Mouse (Mus musculus) embryonic facial prominence, embryonic 11.5 days (tissue): ENCODE measurements around the gene Mmel1. TPM values are rescaled to one million over a fixed set of nuclear protein-coding genes. Genes with fewer than 3 reads are reported as not detected.

Experiments
- ATAC-seq: fragments of 200-750 bp; cut with Nextera tagmentation; replicated peaks from 2 replicates; pipeline ENCODE4 v1.8.0; 2017; ENCODE audit warnings: low read depth; ENCODE audit not compliant: insufficient number of reproducible peaks, low FRiP score, low TSS enrichment
- DNase-seq: peaks from one replicate; pipeline ENCODE4 v3.0.0-alpha.2; 2015; ENCODE audit warnings: low spot score
- H3K27ac ChIP-seq: fragments of 300-500 bp; sonication (generic); replicated peaks from 2 replicates; pipeline ENCODE4 v1.5.1; 2014; ENCODE audit warnings: mild to moderate bottlenecking, low read depth, low read length, control low read depth
- H3K27me3 ChIP-seq: fragments of 300-500 bp; sonication (generic); 2 replicates; pipeline ENCODE4 v1.6.1; 2014; ENCODE audit warnings: mild to moderate bottlenecking, low read length, moderate library complexity, mixed read lengths; ENCODE audit not compliant: control insufficient read depth, insufficient read depth
- H3K36me3 ChIP-seq: fragments of 300-500 bp; sonication (generic); replicated peaks from 2 replicates; pipeline ENCODE4 v1.6.1; 2014; ENCODE audit warnings: low read depth, mild to moderate bottlenecking, low read length, moderate library complexity, mixed read lengths; ENCODE audit not compliant: control insufficient read depth, insufficient read depth
- H3K4me1 ChIP-seq: fragments of 300-500 bp; sonication (generic); 2 replicates; pipeline ENCODE4 v1.6.1; 2014; ENCODE audit warnings: low read length, mixed read lengths; ENCODE audit not compliant: control insufficient read depth, insufficient read depth
- H3K4me2 ChIP-seq: fragments of 300-500 bp; sonication (generic); 2 replicates; pipeline ENCODE4 v1.6.1; 2014; ENCODE audit warnings: low read depth, mild to moderate bottlenecking, control low read depth, low read length, moderate library complexity
- H3K4me3 ChIP-seq: fragments of 300-500 bp; sonication (generic); 2 replicates; pipeline ENCODE4 v1.5.1; 2014; ENCODE audit warnings: low read depth, low read length, control low read depth
- H3K9ac ChIP-seq: fragments of 300-500 bp; sonication (generic); replicated peaks from 2 replicates; pipeline ENCODE4 v1.6.1; 2014; ENCODE audit warnings: mild to moderate bottlenecking, control low read depth, low read length
- H3K9me3 ChIP-seq: fragments of 300-500 bp; sonication (generic); replicated peaks from 2 replicates; pipeline ENCODE4 v1.6.1; 2016; ENCODE audit warnings: mild to moderate bottlenecking, low read length, inconsistent platforms, mixed read lengths; ENCODE audit not compliant: control insufficient read depth
- WGBS: fragments of 180-500 bp; shearing (Covaris S2); extraction: QIAGEN DNeasy Blood & Tissue Kit; methylation state at CpG from one replicate; pipeline ENCODE4 v1.1.7; 2014; 5-methylcytosine and 5-hydroxymethylcytosine counted together
- polyA plus RNA-seq: library from polyadenylated mRNA; unstranded; fragments of >200 nt; fragmentation: Nextera tagmentation; extraction: Ambion mirVana; gene quantifications from 2 replicates; pipeline ENCODE4 v1.2.1, GENCODE M21; 2014

Gene Mmel1
- polyA plus RNA-seq = 0.28 and 0.54 TPM in 2 replicates

DNA sequence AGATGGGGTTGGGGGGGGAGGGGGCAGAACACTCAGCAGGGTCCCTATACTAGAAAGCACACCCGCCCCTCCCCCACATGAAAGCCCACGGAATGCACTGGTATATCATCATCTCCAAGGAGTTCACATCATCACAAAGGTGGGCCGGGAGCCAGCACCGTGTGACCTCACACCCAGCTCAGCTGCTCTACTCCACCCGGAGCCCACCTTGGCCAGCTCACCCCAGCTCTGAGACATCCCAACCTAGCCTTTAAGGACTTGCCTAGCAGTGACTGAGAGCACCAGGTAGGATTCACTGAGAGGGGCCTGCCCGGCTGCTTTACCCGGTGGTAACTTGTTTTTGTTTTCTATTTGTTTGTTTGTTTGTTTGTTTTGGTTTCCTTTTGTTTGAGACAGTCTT is at the start of gene Mmel1:
Gene Mmel1 (plus strand): TSS at position 146 of the 400 bp plus-strand sequence.
- H3K9me3 ChIP-seq = no peaks in the 10 kb centered on the region
- H3K9ac ChIP-seq = no peak within 1 kb of the TSS
- no peak within 1 kb of the TSS for H3K27ac ChIP-seq
- no peak within 1 kb of the TSS for H3K4me3 ChIP-seq
- no peak for DNase-seq
- H3K27me3 ChIP-seq = no peaks in the 10 kb centered on the region
- WGBS = 94% methylated on average over 7 of the region's 7 CpGs
- H3K36me3 ChIP-seq = no peaks in the 10 kb centered on the region
- no peak within 1 kb of the TSS for H3K4me2 ChIP-seq
- H3K4me1 ChIP-seq = no peaks in the 10 kb centered on the region; the same call in 1 of the 2 replicates
- no peak for ATAC-seq

DNA sequence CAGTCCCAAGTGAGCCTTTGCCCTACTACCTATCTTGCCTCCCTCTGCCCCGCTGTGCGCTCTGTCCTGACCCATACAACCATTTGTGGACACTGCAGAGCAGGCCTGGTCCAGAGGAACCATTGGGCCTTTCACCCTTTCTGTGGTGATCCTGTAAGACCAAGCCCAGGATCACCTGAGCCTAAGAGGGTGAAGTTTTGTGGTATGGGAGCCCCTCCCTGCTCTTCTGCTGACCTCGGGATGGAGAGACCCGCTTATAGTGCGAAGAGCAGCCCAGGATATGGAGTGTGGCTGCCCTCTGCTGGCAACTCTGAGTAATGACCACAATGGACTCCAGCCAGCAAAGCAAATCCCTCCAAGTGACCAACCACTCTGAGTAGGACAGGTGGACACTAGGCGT is 43.7 kb upstream of the Mmel1 start:
- ATAC-seq (peak; percentile 35; the same call in 1 of the 2 replicates), DNase-seq (peak; percentile 83)
- Histone ChIP-seq H3K9me3 (no peaks in the 10 kb centered on the region), H3K9ac (no peak overlapping the region), H3K4me1 (no peaks in the 10 kb centered on the region; the same call in 1 of the 2 replicates), H3K27ac (no peak overlapping the region), H3K4me2 (no peak overlapping the region), H3K36me3 (no peaks in the 10 kb centered on the region), H3K27me3 (no peaks in the 10 kb centered on the region), H3K4me3 (no peak overlapping the region)
- 28% methylated on average over 6 of the region's 6 CpGs for WGBS

DNA sequence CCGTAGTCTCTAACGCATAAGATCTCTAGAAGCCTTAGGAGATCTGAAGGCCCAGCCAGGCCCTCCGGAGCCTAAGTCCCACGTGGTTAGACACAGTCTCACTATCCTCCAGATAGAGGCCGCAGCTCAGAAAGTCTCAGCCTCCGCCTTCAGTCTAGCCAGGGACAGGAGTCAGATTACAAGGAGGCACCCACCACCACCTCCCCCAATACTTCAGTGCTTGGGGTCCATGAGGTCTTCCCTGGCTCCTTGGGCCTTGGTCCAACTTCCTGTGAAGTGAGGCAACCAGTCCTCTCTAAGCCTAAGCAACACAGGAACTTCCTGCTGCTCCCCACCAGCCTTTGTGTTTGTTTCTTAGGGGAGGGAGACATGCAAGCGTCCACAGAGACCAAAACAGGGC is 43.2 kb upstream of the Mmel1 start:
- Histone ChIP-seq H3K9me3 (no peaks in the 10 kb centered on the region), H3K36me3 (no peaks in the 10 kb centered on the region), H3K9ac (0 out of 2 replicates have a peak overlapping the region, but pooled peaks have one; percentile 7), H3K4me1 (no peaks in the 10 kb centered on the region; the same call in 1 of the 2 replicates), H3K4me3 (no peak overlapping the region), H3K27me3 (no peaks in the 10 kb centered on the region), H3K27ac (no peak overlapping the region), H3K4me2 (no peak overlapping the region)
- no peak for DNase-seq
- 56% methylated on average over 7 of the region's 7 CpGs for WGBS
- 0 out of 2 replicates have a peak, but pooled peaks have one; percentile 25 for ATAC-seq

DNA sequence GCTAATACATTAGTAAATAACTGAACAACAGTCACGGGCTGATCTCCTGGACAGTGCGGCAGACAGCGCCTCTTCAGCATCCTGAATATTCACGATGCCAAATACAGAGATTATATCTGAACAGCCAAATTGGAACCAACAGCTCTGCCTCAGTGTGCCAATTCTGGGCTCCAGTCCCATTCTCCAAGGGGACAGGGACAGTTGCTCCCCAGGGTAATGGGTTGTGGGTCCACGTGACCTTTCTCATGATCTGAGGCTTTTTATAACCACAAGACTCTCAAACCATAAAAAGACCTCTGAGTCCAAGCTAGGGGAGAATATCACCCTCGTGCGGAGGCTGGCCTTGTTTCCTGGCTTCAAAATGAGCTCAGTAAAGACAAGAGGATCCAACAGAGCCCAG is 42.2 kb upstream of the Mmel1 start:
- H3K4me2 ChIP-seq = no peak overlapping the region
- ATAC-seq (no peak), DNase-seq (no peak)
- 90% methylated on average over 7 of the region's 7 CpGs for WGBS
- no peak overlapping the region for H3K27ac ChIP-seq
- no peak overlapping the region for H3K9ac ChIP-seq
- H3K36me3 ChIP-seq = no peaks in the 10 kb centered on the region
- no peaks in the 10 kb centered on the region for H3K9me3 ChIP-seq
- H3K4me3 ChIP-seq = no peak overlapping the region
- H3K27me3 ChIP-seq = no peaks in the 10 kb centered on the region
- H3K4me1 ChIP-seq = no peaks in the 10 kb centered on the region; the same call in 1 of the 2 replicates

DNA sequence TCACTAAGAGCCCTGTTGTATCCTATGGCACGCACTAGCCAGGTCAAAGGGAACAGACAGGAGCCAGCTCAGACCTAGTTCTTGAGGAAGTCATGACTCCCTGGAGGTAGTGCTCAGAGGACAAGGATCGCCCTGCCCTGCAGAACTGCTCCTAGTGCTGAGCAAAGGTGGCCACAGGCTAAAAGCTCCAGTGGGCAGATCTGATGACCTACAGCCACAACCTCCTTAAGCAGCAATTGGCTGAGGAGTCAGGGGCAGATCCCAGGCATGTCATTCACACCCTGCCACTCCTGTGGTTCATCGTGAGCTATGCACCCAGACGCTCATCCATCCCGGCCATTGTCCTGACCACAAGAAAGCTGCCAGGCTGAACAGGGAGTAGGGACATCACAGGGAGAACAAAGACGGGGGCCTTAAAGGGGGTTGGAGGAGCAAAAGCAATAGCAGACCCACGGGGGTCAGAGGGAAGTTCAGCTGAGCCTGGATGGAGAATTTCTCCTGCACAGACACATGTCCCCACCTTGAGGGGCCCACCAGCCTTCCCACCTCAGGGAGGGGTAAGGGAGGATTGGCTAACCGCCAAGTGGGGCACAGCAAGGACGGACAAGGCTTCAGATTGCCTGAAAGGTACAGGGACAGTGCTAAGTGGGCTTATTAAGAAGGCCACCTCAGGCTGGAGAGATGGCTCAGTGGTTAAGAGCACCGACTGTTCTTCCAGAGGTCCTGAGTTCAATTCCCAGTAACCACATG is 41.3 kb upstream of the Mmel1 start:
- ATAC-seq (no peak), DNase-seq (no peak)
- H3K4me1 ChIP-seq = no peaks in the 10 kb centered on the region; the same call in 1 of the 2 replicates
- H3K9me3 ChIP-seq = no peaks in the 10 kb centered on the region
- no peak overlapping the region for H3K4me2 ChIP-seq
- no peaks in the 10 kb centered on the region for H3K36me3 ChIP-seq
- no peak overlapping the region for H3K4me3 ChIP-seq
- 52% methylated on average over 10 of the region's 10 CpGs for WGBS
- H3K27me3 ChIP-seq = no peaks in the 10 kb centered on the region
- H3K9ac ChIP-seq = no peak overlapping the region
- H3K27ac ChIP-seq = no peak overlapping the region

DNA sequence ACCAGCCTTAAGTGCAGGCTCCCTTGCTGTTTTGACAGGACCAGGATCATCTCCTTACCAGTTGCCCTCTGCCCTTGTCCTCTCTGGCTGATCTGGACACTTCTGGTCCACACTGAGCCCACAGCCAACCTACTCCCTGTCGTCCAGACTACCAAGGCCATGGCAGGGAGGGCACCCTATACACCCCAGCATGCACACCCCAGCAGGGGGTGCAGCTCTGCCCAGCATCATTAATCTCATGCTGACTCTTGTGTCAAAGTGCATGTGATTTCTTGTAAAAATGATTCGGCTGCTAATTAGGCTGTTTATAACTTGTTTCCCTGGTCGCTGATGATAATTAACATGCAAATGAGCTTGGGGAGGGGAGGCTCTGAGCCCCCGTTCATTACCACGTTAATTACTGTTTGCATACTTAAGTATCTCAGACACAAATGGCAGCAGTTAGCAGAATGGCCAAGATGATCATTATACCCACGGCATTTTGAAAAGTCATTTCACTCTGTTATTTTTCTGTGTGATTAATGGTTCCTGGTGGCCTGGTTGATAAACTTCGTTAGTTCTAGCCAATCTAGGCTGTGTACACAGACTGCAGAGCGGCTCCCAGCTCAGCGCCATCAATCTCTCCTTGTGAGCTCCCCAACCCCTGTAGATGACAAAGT is 37.3 kb upstream of the Mmel1 start:
- ATAC-seq (no peak), DNase-seq (no peak)
- Histone ChIP-seq H3K4me1 (no peaks in the 10 kb centered on the region), H3K4me2 (no peak overlapping the region), H3K4me3 (no peak overlapping the region), H3K27me3 (no peaks in the 10 kb centered on the region), H3K27ac (no peak overlapping the region), H3K36me3 (no peaks in the 10 kb centered on the region), H3K9me3 (no peaks in the 10 kb centered on the region), H3K9ac (no peak overlapping the region)
- WGBS = 54% methylated on average over 9 of the region's 9 CpGs

DNA sequence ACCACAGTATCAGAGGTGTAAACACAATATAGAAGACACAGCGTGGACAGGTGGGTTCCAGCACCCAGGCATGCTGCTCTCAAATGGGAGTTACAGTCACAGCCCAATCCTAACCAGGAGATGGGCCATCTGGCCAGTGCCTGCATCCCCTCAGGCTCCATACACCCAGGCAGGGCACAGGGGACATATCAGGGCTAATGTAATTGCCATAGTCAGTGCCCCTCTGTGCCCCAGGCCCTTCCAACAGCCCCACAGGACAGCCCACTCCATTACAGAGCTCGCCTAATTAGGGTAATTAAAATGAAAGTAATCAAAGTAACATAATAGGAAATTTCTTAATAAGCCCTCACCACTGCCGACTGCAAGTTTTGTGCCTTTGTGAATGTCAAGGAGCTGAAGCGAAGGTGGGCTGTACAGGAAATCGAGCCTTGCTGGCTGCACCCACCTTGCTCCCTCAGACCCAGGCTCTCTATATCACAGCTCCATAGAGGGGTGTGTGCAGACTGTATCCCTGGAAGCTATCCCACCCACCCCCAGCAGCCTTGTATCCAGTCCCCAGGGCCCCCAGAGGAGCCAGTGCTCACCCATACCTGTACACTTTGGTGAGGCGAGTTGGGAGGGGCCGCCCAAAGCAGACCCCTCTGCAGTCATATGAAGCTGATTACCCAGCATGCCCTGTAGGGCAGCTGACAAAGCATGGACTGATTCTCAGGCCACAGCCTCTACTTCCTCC is 33.0 kb upstream of the Mmel1 start:
- no peak overlapping the region for H3K9ac ChIP-seq
- H3K9me3 ChIP-seq = no peaks in the 10 kb centered on the region
- no peaks in the 10 kb centered on the region for H3K4me1 ChIP-seq
- WGBS = 67% methylated on average over 7 of the region's 7 CpGs
- no peak overlapping the region for H3K27ac ChIP-seq
- peak; percentile 35; the same call in 1 of the 2 replicates for ATAC-seq
- DNase-seq = no peak
- no peaks in the 10 kb centered on the region for H3K27me3 ChIP-seq
- no peaks in the 10 kb centered on the region for H3K36me3 ChIP-seq
- H3K4me2 ChIP-seq = no peak overlapping the region
- no peak overlapping the region for H3K4me3 ChIP-seq
